Mouse (Mus musculus) neural tube, embryonic 13.5 days (tissue): Measurements from ENCODE around the gene Mbnl2. TPM values are rescaled to one million over a fixed set of nuclear protein-coding genes. Genes with fewer than 3 reads are reported as not detected.

Experiments
- ATAC-seq: fragments of 200-750 bp; cut with Nextera tagmentation; 2 replicates; pipeline ENCODE4 v1.8.0; 2017; ENCODE audit warnings: low read depth, mild to moderate bottlenecking, moderate TSS enrichment, moderate library complexity
- H3K27ac ChIP-seq: fragments of 300-500 bp; sonication (generic); replicated peaks from 2 replicates; pipeline ENCODE4 v1.5.1; 2015; ENCODE audit warnings: moderate library complexity, mild to moderate bottlenecking, inconsistent platforms
- H3K27me3 ChIP-seq: fragments of 300-500 bp; sonication (generic); 2 replicates; pipeline ENCODE4 v1.6.1; 2015; ENCODE audit warnings: mild to moderate bottlenecking, inconsistent platforms
- H3K36me3 ChIP-seq: fragments of 300-500 bp; sonication (generic); 2 replicates; pipeline ENCODE4 v1.6.1; 2015; ENCODE audit warnings: mild to moderate bottlenecking, inconsistent platforms
- H3K4me1 ChIP-seq: fragments of 300-500 bp; sonication (generic); replicated peaks from 2 replicates; pipeline ENCODE4 v1.6.1; 2015; ENCODE audit warnings: inconsistent platforms
- H3K4me2 ChIP-seq: fragments of 300-500 bp; sonication (generic); 2 replicates; pipeline ENCODE4 v1.6.1; 2015; ENCODE audit warnings: inconsistent platforms, mild to moderate bottlenecking, moderate library complexity
- H3K4me3 ChIP-seq: fragments of 300-500 bp; sonication (generic); 2 replicates; pipeline ENCODE4 v1.5.1; 2015; ENCODE audit warnings: mild to moderate bottlenecking, inconsistent platforms
- H3K9ac ChIP-seq: fragments of 300-500 bp; sonication (generic); 2 replicates; pipeline ENCODE4 v1.6.1; 2015; ENCODE audit warnings: moderate library complexity, mild to moderate bottlenecking, inconsistent platforms
- H3K9me3 ChIP-seq: fragments of 300-500 bp; sonication (generic); 2 replicates; pipeline ENCODE4 v1.6.1; 2016; ENCODE audit warnings: inconsistent platforms
- WGBS: fragments of 180-500 bp; shearing (Covaris S2); methylation state at CpG from one replicate; pipeline ENCODE4 v1.1.7; 2015; 5-methylcytosine and 5-hydroxymethylcytosine counted together
- polyA plus RNA-seq: library from polyadenylated mRNA; unstranded; fragments of >200 nt; fragmentation: Nextera tagmentation; extraction: Ambion mirVana; gene quantifications from 2 replicates; pipeline ENCODE4 v1.2.1, GENCODE M21; 2015

Mbnl2 gene
- polyA plus RNA-seq, 1 experiment from 2014 or later: 39.4 TPM

DNA sequence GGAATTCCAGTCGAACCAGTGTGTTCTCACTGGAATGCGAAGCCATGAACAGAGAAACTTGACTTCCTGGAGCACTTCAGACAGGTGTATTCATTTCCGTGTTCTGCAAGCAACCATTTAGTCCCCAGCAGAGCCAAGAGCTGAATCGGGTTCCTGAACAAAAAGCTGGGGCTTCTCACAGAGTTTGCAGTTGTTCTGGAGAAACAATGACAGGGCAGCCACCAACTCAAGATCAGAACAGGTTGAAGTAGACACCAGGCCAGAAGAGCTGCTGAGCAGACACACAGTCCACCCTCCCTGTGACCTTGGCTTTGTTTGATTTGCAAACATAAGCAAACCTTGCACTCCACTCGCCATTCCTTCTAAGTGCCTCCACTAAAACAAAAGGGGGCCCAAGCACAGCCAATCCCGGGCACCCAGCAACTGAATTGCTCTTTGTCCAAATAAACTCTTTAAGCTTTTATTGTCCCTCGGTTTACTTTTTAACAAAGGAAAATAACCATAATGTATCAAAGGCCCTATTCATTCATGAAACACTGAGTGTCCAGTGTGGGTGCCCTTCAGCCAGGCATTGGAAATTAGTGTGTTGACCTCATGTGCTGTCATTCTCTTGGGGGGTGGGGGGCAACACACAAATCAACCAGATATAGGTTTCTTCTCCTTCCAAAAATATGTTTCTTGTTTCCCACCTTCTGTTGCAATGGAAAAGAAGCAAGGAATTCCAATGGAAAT is 62.4 kb downstream of the Mbnl2 start:
- Histone ChIP-seq H3K27ac (0 out of 2 replicates have a peak overlapping the region, but pooled peaks have one; percentile 4), H3K4me3 (no peak overlapping the region), H3K9me3 (no peaks in the 10 kb centered on the region), H3K27me3 (no peaks in the 10 kb centered on the region), H3K4me2 (no peak overlapping the region), H3K9ac (no peak overlapping the region), H3K36me3 (no peaks in the 10 kb centered on the region), H3K4me1 (peaks cover 34% of the 10 kb centered on the region)
- 33% methylated on average over 7 of the region's 7 CpGs for WGBS
- no peak for ATAC-seq

DNA sequence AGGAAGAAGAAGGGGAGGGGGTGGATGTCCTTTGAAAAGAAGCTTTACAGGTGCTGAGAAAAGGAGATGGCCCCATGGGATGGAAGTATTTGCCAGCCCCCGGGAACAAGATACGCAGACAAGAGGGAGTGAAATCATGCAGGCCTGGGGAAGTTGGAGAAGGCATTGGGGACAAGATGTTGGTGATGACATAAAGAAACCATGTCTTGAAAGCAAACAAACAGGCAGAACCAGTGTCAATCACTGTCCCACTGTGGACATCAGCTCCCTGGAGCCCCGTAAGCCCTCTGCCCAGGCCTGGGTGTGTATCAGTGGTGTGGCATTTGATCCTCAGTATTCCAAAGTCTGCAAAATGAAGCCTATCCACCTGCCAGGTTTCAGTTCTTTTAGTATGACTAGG is 63.2 kb downstream of the Mbnl2 start:
- H3K9me3 ChIP-seq: no peaks in the 10 kb centered on the region
- H3K36me3 ChIP-seq: no peaks in the 10 kb centered on the region
- no peak overlapping the region for H3K4me3 ChIP-seq
- H3K27me3 ChIP-seq: no peaks in the 10 kb centered on the region
- no peak overlapping the region for H3K9ac ChIP-seq
- ATAC-seq: no peak
- 78% methylated on average over 3 of the region's 3 CpGs for WGBS
- no peak overlapping the region for H3K4me2 ChIP-seq
- H3K27ac ChIP-seq: no peak overlapping the region
- peaks cover 30% of the 10 kb centered on the region for H3K4me1 ChIP-seq

DNA sequence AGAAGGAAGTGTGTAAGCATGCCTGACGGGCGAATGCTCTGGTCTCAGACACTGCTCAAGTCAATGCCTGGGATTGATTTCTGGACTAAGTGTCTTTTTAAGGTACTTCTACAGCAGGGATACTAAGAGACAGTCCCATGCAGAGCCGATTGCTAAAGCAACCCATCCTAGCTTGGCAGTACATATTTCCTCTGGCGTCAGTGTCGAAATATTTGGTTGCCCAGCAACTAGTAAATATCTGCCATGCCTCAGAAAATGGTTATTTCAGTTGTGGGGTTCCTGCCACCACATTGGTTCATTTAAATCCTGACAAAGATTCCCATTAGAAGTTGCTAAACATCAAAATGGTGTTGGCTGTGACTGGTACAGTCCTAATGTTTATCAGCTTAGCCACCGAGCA is 66.4 kb downstream of the Mbnl2 start:
- Histone ChIP-seq H3K9ac (no peak overlapping the region), H3K27me3 (no peaks in the 10 kb centered on the region), H3K4me3 (no peak overlapping the region), H3K4me2 (no peak overlapping the region), H3K27ac (no peak overlapping the region), H3K36me3 (peaks cover 6% of the 10 kb centered on the region; the same call in 1 of the 2 replicates), H3K4me1 (peaks cover 14% of the 10 kb centered on the region), H3K9me3 (peaks cover 12% of the 10 kb centered on the region)
- no peak for ATAC-seq
- WGBS: 87% methylated on average over 6 of the region's 6 CpGs

DNA sequence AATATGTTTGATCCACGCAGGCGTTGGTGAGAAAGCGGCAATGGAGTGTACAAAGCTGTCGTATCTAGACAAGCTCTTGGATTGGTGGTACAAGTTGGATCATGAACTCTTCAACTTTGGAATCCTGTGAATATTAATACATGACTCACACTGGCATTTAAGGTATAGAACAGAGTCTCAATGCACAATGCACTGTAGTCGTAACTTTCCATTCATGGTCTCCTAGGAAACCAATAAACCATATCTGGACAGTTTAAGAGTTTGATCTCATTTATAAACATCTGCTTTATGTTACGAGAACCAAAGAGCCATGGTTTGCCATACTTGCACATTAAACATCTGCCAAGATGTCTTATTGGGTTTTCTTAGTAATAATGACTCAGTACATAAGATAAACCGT is 66.9 kb downstream of the Mbnl2 start:
- Histone ChIP-seq H3K4me3 (no peak overlapping the region), H3K36me3 (peaks cover 9% of the 10 kb centered on the region; the same call in 1 of the 2 replicates), H3K27me3 (no peaks in the 10 kb centered on the region), H3K4me2 (no peak overlapping the region), H3K9ac (no peak overlapping the region), H3K27ac (no peak overlapping the region), H3K4me1 (peaks cover 11% of the 10 kb centered on the region), H3K9me3 (peaks cover 13% of the 10 kb centered on the region)
- ATAC-seq: no peak
- 85% methylated on average over 7 of the region's 7 CpGs for WGBS

DNA sequence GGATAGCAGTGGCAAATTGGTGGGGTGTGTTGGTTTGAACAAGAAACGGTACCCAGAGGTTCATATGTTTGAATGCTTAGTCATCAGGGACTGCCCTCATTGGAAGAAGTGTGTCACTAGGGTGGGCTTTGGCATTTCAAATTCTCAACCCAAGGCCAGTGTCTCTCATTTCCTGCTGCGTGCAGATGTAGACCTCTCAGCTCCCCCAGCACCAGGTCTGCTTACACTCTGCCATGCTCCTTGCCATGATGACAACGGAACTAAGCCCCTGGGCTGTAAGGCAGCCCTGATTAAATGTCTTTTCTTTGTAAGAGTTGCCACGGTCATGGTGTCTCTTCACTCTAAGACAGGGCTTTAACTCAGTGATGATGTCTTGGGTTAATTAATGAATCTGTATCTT is 69.2 kb downstream of the Mbnl2 start:
- Histone ChIP-seq H3K9ac (no peak overlapping the region), H3K9me3 (peaks cover 13% of the 10 kb centered on the region), H3K4me1 (no peaks in the 10 kb centered on the region), H3K27me3 (no peaks in the 10 kb centered on the region), H3K27ac (no peak overlapping the region), H3K36me3 (peaks cover 10% of the 10 kb centered on the region; the same call in 1 of the 2 replicates), H3K4me2 (no peak overlapping the region), H3K4me3 (no peak overlapping the region)
- no peak for ATAC-seq
- WGBS: 91% methylated on average over 4 of the region's 4 CpGs

DNA sequence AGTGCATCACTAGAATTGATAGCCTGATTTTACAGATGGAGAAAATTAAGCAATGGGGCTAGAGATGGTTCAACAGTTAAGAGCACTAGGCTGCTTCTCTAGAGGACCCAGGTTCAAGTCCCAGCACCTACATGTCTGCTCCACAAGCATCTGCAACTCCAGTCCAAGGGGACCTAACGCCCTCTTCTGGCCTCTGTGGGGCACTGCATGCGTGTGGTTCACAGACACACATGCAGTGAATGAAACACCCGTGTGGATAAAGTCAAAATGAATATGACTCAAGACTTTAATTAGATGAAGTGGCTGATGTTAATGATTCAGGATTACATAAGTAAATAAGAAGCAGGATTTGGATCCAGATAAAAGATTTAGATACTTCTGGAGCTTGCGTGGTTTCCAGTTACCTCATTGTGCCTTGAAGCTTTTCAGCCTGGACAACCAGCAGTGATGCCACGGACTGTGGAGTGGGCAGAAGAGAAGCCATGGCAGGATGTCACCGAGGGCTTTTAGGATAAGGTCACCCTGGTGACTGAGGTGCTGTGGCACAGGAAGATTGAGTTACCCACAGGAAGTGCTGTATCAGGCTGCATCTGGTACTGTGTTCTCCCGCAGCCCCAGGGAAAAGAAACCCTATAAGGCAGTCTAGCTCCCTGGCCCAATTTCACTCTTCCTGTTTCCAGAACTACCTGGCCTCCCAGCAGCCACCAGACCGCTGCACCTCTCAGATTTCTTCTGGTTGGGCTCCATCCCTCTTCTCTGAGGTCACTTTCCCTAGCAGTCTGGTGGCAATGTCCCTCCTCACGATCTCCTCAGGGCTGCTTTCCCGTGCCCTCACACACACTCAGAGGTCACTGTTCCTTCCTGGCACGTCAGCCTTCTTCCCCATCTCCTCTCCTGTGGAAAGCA is 72.2 kb downstream of the Mbnl2 start:
- WGBS: 84% methylated on average over 11 of the region's 11 CpGs
- H3K4me1 ChIP-seq: peaks cover 4% of the 10 kb centered on the region
- H3K4me3 ChIP-seq: no peak overlapping the region
- no peaks in the 10 kb centered on the region for H3K27me3 ChIP-seq
- no peak overlapping the region for H3K4me2 ChIP-seq
- H3K9ac ChIP-seq: no peak overlapping the region
- H3K9me3 ChIP-seq: peaks cover 13% of the 10 kb centered on the region
- ATAC-seq: no peak
- no peak overlapping the region for H3K27ac ChIP-seq
- peaks cover 10% of the 10 kb centered on the region; the same call in 1 of the 2 replicates for H3K36me3 ChIP-seq

DNA sequence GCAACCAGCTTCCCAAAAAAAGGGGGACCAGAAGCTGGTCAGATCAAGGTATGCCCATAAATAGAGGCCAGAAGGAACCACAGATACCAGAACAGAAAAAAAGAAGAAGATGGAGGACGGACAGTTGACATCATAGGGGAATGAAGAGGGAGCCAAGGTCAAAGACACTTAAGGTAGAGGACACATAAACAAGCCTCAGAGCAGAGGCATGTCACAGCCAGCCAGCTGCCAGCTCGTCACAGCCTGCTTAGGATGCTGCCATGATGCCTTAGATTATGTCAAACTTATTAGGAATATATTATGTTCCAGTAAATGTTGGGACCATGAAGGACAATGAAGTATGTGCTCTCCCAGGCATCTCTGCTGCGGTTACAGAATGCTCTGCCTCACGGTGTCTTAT is 73.9 kb downstream of the Mbnl2 start:
- ATAC-seq: no peak
- WGBS: 84% methylated on average over 4 of the region's 4 CpGs
- H3K9me3 ChIP-seq: peaks cover 13% of the 10 kb centered on the region
- H3K36me3 ChIP-seq: peaks cover 10% of the 10 kb centered on the region; the same call in 1 of the 2 replicates
- no peaks in the 10 kb centered on the region for H3K27me3 ChIP-seq
- no peak overlapping the region for H3K4me2 ChIP-seq
- H3K4me1 ChIP-seq: peaks cover 14% of the 10 kb centered on the region
- H3K4me3 ChIP-seq: no peak overlapping the region
- no peak overlapping the region for H3K27ac ChIP-seq
- H3K9ac ChIP-seq: no peak overlapping the region

DNA sequence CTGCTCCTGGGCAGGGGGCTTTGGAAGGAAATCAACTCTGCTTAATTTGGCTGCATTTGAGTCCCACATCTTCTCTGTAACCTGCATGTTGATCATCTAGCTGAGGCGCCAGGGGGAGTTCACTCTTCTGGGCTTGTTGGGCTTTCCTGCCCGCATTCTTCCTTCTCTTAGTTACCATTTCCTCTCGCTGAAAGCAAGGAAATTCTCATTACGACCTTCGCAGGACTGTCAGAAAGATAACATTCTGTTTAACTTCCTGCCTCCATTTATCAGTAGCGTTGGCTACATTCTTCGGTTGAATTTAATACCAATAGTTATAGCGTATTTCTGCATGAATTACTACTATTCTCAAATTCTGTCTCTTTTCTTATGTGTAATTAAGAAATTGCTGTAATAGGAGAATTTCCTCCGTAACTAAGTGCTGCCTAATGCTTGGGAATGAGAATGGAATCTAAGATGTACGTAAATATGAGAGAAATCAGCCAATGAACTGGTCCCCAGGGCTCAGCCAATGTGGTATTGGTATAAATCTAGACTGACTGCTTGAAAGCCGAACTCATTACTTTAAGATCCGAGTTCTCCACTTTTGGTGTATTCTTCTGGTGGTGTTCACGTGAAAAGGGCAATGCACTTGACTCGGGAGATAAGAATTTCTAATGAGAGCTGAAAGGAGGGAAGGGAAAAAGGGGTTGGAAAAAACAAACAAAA is 76.8 kb downstream of the Mbnl2 start:
- 0 out of 2 replicates have a peak, but pooled peaks cover 1% of the 10 kb centered on the region for H3K36me3 ChIP-seq
- no peaks in the 10 kb centered on the region for H3K27me3 ChIP-seq
- no peak overlapping the region for H3K4me2 ChIP-seq
- no peak overlapping the region for H3K27ac ChIP-seq
- H3K9ac ChIP-seq: no peak overlapping the region
- peaks cover 30% of the 10 kb centered on the region for H3K4me1 ChIP-seq
- no peak overlapping the region for H3K4me3 ChIP-seq
- ATAC-seq: no peak
- WGBS: 78% methylated on average over 14 of the region's 14 CpGs
- no peaks in the 10 kb centered on the region for H3K9me3 ChIP-seq

DNA sequence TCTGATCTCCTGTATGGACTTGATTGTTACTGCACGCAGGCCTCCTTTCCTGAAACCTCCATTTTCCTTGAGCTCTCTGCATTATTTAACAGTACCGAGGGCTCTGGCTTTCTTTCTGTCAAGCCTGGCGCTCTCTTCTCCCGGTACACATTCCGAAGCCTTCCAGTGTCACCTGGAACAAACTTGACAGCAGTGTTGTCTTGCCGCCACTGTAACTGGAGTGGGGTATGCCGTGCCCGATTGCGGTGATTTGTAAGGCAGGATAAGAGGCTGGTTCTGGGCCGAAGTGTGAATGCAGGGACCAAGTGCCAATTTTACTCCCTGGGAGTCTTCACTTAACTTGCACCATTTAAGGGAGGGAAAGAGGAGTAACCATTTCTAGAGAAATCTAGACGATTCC is 77.7 kb downstream of the Mbnl2 start:
- no peak overlapping the region for H3K4me3 ChIP-seq
- H3K4me1 ChIP-seq: peaks cover 30% of the 10 kb centered on the region
- 77% methylated on average over 11 of the region's 11 CpGs for WGBS
- no peaks in the 10 kb centered on the region for H3K36me3 ChIP-seq
- no peak overlapping the region for H3K4me2 ChIP-seq
- no peak overlapping the region for H3K27ac ChIP-seq
- H3K27me3 ChIP-seq: no peaks in the 10 kb centered on the region
- no peak overlapping the region for H3K9ac ChIP-seq
- no peak for ATAC-seq
- H3K9me3 ChIP-seq: no peaks in the 10 kb centered on the region

DNA sequence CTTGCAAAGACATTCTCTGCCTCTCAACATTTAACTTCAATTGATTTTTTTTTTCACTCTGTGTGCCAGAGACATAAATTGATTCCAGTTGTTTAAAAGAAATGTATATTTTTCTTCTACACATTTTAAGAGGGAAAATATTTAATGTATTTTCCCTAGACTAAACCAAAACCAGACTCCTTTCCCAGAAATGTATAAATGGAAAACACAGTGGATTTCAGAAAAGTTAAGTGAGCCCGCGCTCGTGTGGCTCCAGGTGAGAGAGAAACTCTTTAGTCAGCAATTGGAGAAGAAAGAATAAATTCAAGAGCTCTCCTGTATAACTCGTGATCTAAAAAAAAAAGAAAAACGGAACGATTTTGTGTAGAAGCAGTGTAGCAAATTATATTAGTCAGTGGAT is 79.1 kb downstream of the Mbnl2 start:
- 66% methylated on average over 6 of the region's 6 CpGs for WGBS
- H3K27me3 ChIP-seq: no peaks in the 10 kb centered on the region
- H3K4me2 ChIP-seq: no peak overlapping the region
- peaks cover 30% of the 10 kb centered on the region for H3K4me1 ChIP-seq
- H3K27ac ChIP-seq: no peak overlapping the region
- ATAC-seq: no peak
- no peak overlapping the region for H3K9ac ChIP-seq
- H3K36me3 ChIP-seq: no peaks in the 10 kb centered on the region
- H3K9me3 ChIP-seq: no peaks in the 10 kb centered on the region
- H3K4me3 ChIP-seq: no peak overlapping the region

DNA sequence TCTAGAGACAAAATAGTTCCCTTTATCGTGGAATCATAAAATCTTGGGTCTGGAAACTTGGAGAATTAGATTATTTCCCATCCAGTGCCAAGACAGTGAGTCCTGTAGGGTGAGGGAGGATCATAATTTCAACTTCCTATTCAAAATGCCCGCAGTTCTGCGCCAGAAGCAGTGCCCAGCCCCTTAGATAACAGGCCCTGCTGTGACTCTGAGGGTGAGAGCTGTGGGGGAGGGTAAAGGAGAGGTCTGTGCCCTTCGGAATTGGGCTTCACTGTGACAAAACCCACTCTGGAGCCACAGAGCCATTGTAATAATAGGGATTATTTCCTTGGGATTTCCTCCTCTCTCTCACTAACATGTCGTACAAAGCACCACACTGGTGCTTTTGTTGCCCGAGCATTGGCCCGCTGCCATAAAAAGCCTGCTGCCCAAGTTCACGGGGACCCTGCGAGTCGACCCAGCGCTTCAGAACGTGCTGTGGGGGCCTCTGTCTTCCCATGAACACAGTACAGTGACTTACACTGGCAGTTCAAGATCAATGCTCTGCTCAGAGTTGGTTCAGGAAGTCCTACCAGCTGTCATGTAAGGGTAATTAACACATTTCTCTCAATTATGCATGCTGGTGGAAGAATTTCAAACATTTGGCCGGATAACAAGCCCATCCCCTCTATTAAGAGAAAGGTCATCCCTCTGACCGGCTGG is 79.7 kb downstream of the Mbnl2 start:
- H3K9me3 ChIP-seq: no peaks in the 10 kb centered on the region

More for the DNA sequence above, 79.7 kb downstream of the Mbnl2 start:
- ATAC-seq: peak; percentile 90
- Histone ChIP-seq H3K4me3 (no peak overlapping the region), H3K27me3 (no peaks in the 10 kb centered on the region), H3K27ac (peak overlapping the region; percentile 67), H3K4me1 (peaks cover 30% of the 10 kb centered on the region), H3K36me3 (no peaks in the 10 kb centered on the region), H3K4me2 (peak overlapping the region; percentile 20), H3K9ac (no peak overlapping the region)
- 11% methylated on average over 14 of the region's 14 CpGs for whole genome bisulfite sequencing
